Mouse (Mus musculus) stomach, postnatal 0 days (tissue): ENCODE data around the gene Rptor. TPM values are rescaled to one million over a fixed set of nuclear protein-coding genes. Genes with fewer than 3 reads are reported as not detected.

ENCODE experiments used
- ATAC-seq: fragments of 200-750 bp; cut with Nextera tagmentation; 2 replicates; pipeline ENCODE4 v1.8.0; 2017; ENCODE audit not compliant: low FRiP score, low TSS enrichment
- DNase-seq: peaks from one replicate; pipeline ENCODE4 v3.0.0-alpha.2; 2016; ENCODE audit warnings: low spot score
- H3K27ac ChIP-seq: fragments of 300-500 bp; sonication (generic); replicated peaks from 2 replicates; pipeline ENCODE4 v1.5.1; 2014; ENCODE audit warnings: mild to moderate bottlenecking, control low read depth
- H3K27me3 ChIP-seq: fragments of 300-500 bp; sonication (generic); 2 replicates; pipeline ENCODE4 v1.6.1; 2014; ENCODE audit warnings: low read length; ENCODE audit not compliant: control insufficient read depth, insufficient read depth
- H3K36me3 ChIP-seq: fragments of 300-500 bp; sonication (generic); 2 replicates; pipeline ENCODE4 v1.6.1; 2014; ENCODE audit warnings: low read length, mixed read lengths; ENCODE audit not compliant: control insufficient read depth, insufficient read depth
- H3K4me1 ChIP-seq: fragments of 300-500 bp; sonication (generic); replicated peaks from 2 replicates; pipeline ENCODE4 v1.6.1; 2014; ENCODE audit warnings: antibody characterized with exemption; ENCODE audit not compliant: control insufficient read depth, insufficient read depth
- H3K4me2 ChIP-seq: fragments of 300-500 bp; sonication (generic); replicated peaks from 2 replicates; pipeline ENCODE4 v1.6.1; 2014; ENCODE audit warnings: low read depth, mild to moderate bottlenecking, control low read depth, moderate library complexity
- H3K4me3 ChIP-seq: fragments of 300-500 bp; sonication (generic); 2 replicates; pipeline ENCODE4 v1.5.1; 2014; ENCODE audit warnings: low read depth, low read length, control low read depth
- H3K9ac ChIP-seq: fragments of 300-500 bp; sonication (generic); 2 replicates; pipeline ENCODE4 v1.6.1; 2014; ENCODE audit warnings: mild to moderate bottlenecking, low read length, control low read depth, mixed read lengths
- H3K9me3 ChIP-seq: fragments of 300-500 bp; sonication (generic); 2 replicates; pipeline ENCODE4 v1.6.1; 2016; ENCODE audit warnings: low read length; ENCODE audit not compliant: control insufficient read depth
- CTCF ChIP-seq: IDR thresholded peaks from 2 replicates; pipeline ENCODE4 v1.5.1; 2016; ENCODE audit warnings: antibody characterized with exemption, low read depth, mild to moderate bottlenecking, moderate library complexity
- EP300 ChIP-seq: optimal IDR thresholded peaks from 2 replicates; pipeline ENCODE3; 2016; ENCODE audit warnings: antibody characterized with exemption
- WGBS: fragments of 180-500 bp; shearing (Covaris S2); extraction: QIAGEN DNeasy Blood & Tissue Kit; methylation state at CpG from one replicate; pipeline ENCODE4 v1.1.7; 2014; 5-methylcytosine and 5-hydroxymethylcytosine counted together
- polyA plus RNA-seq: library from polyadenylated mRNA; unstranded; fragments of >200 nt; fragmentation: Nextera tagmentation; extraction: Ambion mirVana; gene quantifications from 2 replicates; pipeline ENCODE4 v1.2.1, GENCODE M21; 2015

Gene Rptor
- polyA plus RNA-seq, 1 experiment from 2014 or later, result 3.7 TPM

GRCm38 (mm10) chr11:119678427-119678826 is 75.7 kb downstream of the Rptor start:
- no peak for ATAC-seq
- no peaks in the 10 kb centered on the region for H3K4me1 ChIP-seq
- 78% methylated on average over 5 of the region's 5 CpGs for WGBS
- H3K27me3 ChIP-seq, result no peaks in the 10 kb centered on the region
- no peak overlapping the region for H3K27ac ChIP-seq
- H3K4me2 ChIP-seq, result no peak overlapping the region
- H3K4me3 ChIP-seq, result no peak overlapping the region
- H3K36me3 ChIP-seq, result no peaks in the 10 kb centered on the region
- no peak for DNase-seq
- no peak overlapping the region for H3K9ac ChIP-seq
- no peaks in the 10 kb centered on the region for H3K9me3 ChIP-seq
- TF ChIP-seq CTCF (no peak), EP300 (no peak)

- no peak overlapping the region for H3K27ac ChIP-seq
- H3K4me2 ChIP-seq, result no peak overlapping the region
- H3K36me3 ChIP-seq, result no peaks in the 10 kb centered on the region
- H3K4me3 ChIP-seq, result no peak overlapping the region
- no peak overlapping the region for H3K9ac ChIP-seq
- H3K9me3 ChIP-seq, result no peaks in the 10 kb centered on the region
- 92% methylated on average over 2 of the region's 2 CpGs for WGBS
- no peaks in the 10 kb centered on the region for H3K27me3 ChIP-seq
- TF ChIP-seq CTCF (no peak), EP300 (no peak)
- ATAC-seq, result no peak
- H3K4me1 ChIP-seq, result peaks cover 5% of the 10 kb centered on the region; the same call in 1 of the 2 replicates
- DNase-seq, result no peak
Observed at GRCm38 (mm10) chr11:119680735-119681134, 78.0 kb downstream of the Rptor start.

GRCm38 (mm10) chr11:119682285-119682684 is 79.6 kb downstream of the Rptor start:
- no peaks in the 10 kb centered on the region for H3K36me3 ChIP-seq
- no peak for TF ChIP-seq EP300
- TF ChIP-seq CTCF, result no peak
- DNase-seq, result no peak
- no peak for ATAC-seq
- 88% methylated on average over 2 of the region's 2 CpGs for WGBS
- peaks cover 7% of the 10 kb centered on the region; the same call in 1 of the 2 replicates for H3K4me1 ChIP-seq
- H3K9ac ChIP-seq, result no peak overlapping the region
- H3K27ac ChIP-seq, result no peak overlapping the region
- no peak overlapping the region for H3K4me2 ChIP-seq
- H3K4me3 ChIP-seq, result no peak overlapping the region
- no peaks in the 10 kb centered on the region for H3K27me3 ChIP-seq
- H3K9me3 ChIP-seq, result no peaks in the 10 kb centered on the region

GRCm38 (mm10) chr11:119683796-119684195 is 81.1 kb downstream of the Rptor start:
- Histone ChIP-seq H3K27ac (no peak overlapping the region), H3K4me2 (no peak overlapping the region), H3K4me1 (peaks cover 7% of the 10 kb centered on the region; the same call in 1 of the 2 replicates), H3K9ac (no peak overlapping the region), H3K27me3 (no peaks in the 10 kb centered on the region), H3K9me3 (no peaks in the 10 kb centered on the region), H3K36me3 (no peaks in the 10 kb centered on the region), H3K4me3 (no peak overlapping the region)
- DNase-seq (no peak), ATAC-seq (no peak)
- TF ChIP-seq EP300 (no peak), CTCF (no peak)
- WGBS, result 53% methylated on average over 2 of the region's 2 CpGs

- H3K27ac ChIP-seq, result no peak overlapping the region
- ATAC-seq, result no peak
- no peak overlapping the region for H3K4me3 ChIP-seq
- peak; percentile 26 for DNase-seq
- no peak for TF ChIP-seq CTCF
- TF ChIP-seq EP300, result no peak
- peaks cover 7% of the 10 kb centered on the region; the same call in 1 of the 2 replicates for H3K4me1 ChIP-seq
- no peaks in the 10 kb centered on the region for H3K27me3 ChIP-seq
- WGBS, result 9% methylated on average over 5 of the region's 5 CpGs
- no peaks in the 10 kb centered on the region for H3K36me3 ChIP-seq
- no peak overlapping the region for H3K4me2 ChIP-seq
- no peak overlapping the region for H3K9ac ChIP-seq
- no peaks in the 10 kb centered on the region for H3K9me3 ChIP-seq
Observed at GRCm38 (mm10) chr11:119685477-119685876, 82.8 kb downstream of the Rptor start.

GRCm38 (mm10) chr11:119685910-119686659 is 83.4 kb downstream of the Rptor start:
- no peak overlapping the region for H3K4me2 ChIP-seq
- no peak overlapping the region for H3K4me3 ChIP-seq
- ATAC-seq (no peak), DNase-seq (no peak)
- TF ChIP-seq CTCF (no peak), EP300 (no peak)
- no peaks in the 10 kb centered on the region for H3K36me3 ChIP-seq
- no peaks in the 10 kb centered on the region for H3K9me3 ChIP-seq
- no peaks in the 10 kb centered on the region for H3K27me3 ChIP-seq
- peaks cover 7% of the 10 kb centered on the region; the same call in 1 of the 2 replicates for H3K4me1 ChIP-seq
- no peak overlapping the region for H3K27ac ChIP-seq
- 34% methylated on average over 2 of the region's 2 CpGs for WGBS
- no peak overlapping the region for H3K9ac ChIP-seq
